Mouse (Mus musculus) heart, adult 2 months (tissue): ENCODE results near the gene F3.

Source experiments
- CTCF ChIP-seq: fragments of 200-600 bp; IDR thresholded peaks from 2 replicates; pipeline ENCODE4 v1.8.1; 2022; ENCODE audit warnings: antibody characterized with exemption, mild to moderate bottlenecking, moderate library complexity
- EP300 ChIP-seq: fragments of 200-500 bp; IDR thresholded peaks from 2 replicates; pipeline ENCODE4 v1.6.1; 2011; ENCODE audit warnings: low read depth, low read length, control low read depth; ENCODE audit not compliant: insufficient read depth
- POLR2A ChIP-seq: fragments of 200-500 bp; IDR thresholded peaks from 2 replicates; pipeline ENCODE4 v1.6.1; 2011; ENCODE audit warnings: mild to moderate bottlenecking, low read depth, low read length, control low read depth; ENCODE audit not compliant: insufficient read depth

- TF ChIP-seq POLR2A = no peak
- no peak for TF ChIP-seq CTCF
- no peak for TF ChIP-seq EP300
These were observed 19.5 kb upstream of the F3 start for GRCm38 (mm10) chr3:121703880-121704243.
